Mouse (Mus musculus): ENCODE results near the gene Rab30.

The Rab30 gene

DNA sequence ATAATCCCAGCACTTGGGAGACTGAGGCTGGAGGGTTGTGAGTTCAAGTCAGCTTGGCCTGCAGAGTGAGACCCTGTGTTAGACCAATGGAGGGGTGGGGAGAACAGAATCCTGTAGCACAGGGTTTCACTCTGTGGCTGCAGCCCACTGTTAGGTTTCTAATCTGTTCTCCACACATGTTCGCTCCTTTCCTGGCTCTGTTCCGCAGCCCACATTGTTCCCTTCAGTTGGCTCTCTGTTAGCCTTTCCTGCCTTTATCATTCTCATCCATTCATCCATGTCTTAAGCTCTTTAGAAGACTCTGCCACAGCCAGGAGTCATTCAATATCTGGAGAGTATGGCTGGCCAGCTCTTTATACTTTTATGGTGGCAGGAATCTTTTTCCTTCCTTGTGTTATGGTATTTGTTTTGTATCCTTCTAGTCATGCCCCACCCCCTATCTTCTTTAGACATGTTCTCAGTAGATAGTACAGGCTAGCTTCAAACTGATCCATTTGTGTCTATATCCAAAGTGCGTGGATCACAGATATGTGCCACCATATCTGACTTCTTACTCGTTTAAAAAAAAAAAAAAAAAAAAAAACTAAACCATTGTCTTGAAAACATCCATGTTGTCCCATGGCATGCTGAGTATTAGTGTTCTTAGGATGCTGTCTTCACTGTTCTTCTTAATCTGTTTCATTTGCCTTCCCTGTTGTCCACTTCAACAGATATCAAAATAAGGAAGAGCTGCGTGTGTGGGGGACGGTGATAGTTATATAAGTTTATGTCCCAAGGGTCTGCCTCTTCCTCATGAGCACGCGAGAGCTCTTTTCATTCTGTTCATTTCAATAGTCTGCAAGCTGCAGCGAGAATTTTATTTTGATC, 142.7 kb downstream of the Rab30 start:
- no peak overlapping the region for H3K4me3 ChIP-seq (replicated peaks; ENCODE audit: low read length)
- no peaks in the 10 kb centered on the region for H3K9me3 ChIP-seq (ENCODE audit: low read length)
- H3K4me1 ChIP-seq (replicated peaks; ENCODE audit: low read depth, low read length): peaks cover 14% of the 10 kb centered on the region
- H3K27me3 ChIP-seq (ENCODE audit: insufficient read depth, low read length): no peaks in the 10 kb centered on the region
- peaks cover 33% of the 10 kb centered on the region for H3K36me3 ChIP-seq (ENCODE audit: insufficient read depth, low read length)
- TF ChIP-seq NANOG (IDR thresholded peaks at IDR 0.05; ENCODE audit: borderline replicate concordance, low read length): no peak
- TF ChIP-seq CTCF (conservative IDR thresholded peaks at IDR 0.05; ENCODE audit: low read length): no peak
- no peak for TF ChIP-seq POU5F1 (IDR thresholded peaks at IDR 0.05; ENCODE audit: borderline replicate concordance, low read length)

DNA sequence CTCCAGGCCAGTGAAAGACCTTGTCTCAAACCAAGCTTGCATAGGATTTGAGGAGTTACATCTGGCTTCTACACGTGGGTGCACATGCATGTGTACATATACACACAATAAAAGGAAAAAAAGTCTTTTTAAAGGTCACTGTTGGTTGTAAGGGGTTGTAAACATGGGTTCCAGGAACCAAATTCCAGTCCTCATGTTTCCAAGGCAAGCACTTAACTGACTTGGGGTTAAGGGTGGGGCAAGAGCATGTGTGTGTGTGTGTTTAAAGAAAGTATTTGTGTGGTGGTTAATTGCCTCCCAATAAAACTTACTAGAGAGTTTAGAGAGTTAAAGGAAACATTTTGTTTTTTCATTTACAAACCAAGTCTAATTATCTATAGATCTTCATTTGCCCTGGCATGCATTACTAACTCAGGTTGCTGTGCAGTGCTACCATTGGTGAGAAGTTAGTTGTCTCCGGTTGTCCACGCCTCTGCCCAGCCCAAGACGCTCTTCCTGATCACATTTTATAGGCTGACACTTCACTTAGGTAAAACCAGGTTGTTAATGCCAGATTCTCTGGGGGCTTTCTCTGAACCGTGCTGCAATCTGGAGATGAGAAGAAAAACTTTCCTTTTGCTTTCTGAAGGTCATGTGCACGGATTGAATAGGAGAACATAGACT, 143.7 kb downstream of the Rab30 start:
- peaks cover 33% of the 10 kb centered on the region; the same call in 1 of the 2 replicates for H3K36me3 ChIP-seq (ENCODE audit: insufficient read depth, low read length)
- H3K27me3 ChIP-seq (ENCODE audit: insufficient read depth, low read length): no peaks in the 10 kb centered on the region
- H3K4me1 ChIP-seq (replicated peaks; ENCODE audit: low read depth, low read length): peaks cover 14% of the 10 kb centered on the region
- no peak for TF ChIP-seq POU5F1 (IDR thresholded peaks at IDR 0.05; ENCODE audit: borderline replicate concordance, low read length)
- no peak for TF ChIP-seq NANOG (IDR thresholded peaks at IDR 0.05; ENCODE audit: borderline replicate concordance, low read length)
- TF ChIP-seq CTCF (conservative IDR thresholded peaks at IDR 0.05; ENCODE audit: low read length): no peak
- H3K9me3 ChIP-seq (ENCODE audit: low read length): no peaks in the 10 kb centered on the region
- no peak overlapping the region for H3K4me3 ChIP-seq (replicated peaks; ENCODE audit: low read length)

DNA sequence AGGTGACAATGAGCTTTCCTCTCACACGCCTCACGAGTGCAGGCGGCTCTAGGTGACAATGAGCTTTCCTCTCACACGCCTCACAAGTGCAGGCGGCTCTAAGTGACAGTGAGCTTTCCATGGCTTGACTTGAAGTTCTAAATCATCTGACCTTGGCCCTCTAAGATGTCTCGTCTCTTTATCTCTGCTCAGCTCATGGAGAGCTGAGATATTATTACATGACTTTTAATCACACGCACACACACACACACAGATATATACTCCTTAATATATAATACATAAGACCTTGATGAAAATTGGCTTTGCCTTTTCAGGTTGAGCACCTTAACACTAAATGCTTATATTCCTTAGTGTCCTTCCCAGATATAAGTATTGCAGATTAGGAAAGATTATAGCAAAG, 145.4 kb downstream of the Rab30 start:
- H3K4me3 ChIP-seq (replicated peaks; ENCODE audit: low read length): no peak overlapping the region
- no peaks in the 10 kb centered on the region for H3K9me3 ChIP-seq (ENCODE audit: low read length)
- TF ChIP-seq NANOG (IDR thresholded peaks at IDR 0.05; ENCODE audit: borderline replicate concordance, low read length) (no peak), CTCF (conservative IDR thresholded peaks at IDR 0.05; ENCODE audit: low read length) (no peak), POU5F1 (IDR thresholded peaks at IDR 0.05; ENCODE audit: borderline replicate concordance, low read length) (no peak)
- peaks cover 29% of the 10 kb centered on the region; the same call in 1 of the 2 replicates for H3K36me3 ChIP-seq (ENCODE audit: insufficient read depth, low read length)
- peaks cover 14% of the 10 kb centered on the region for H3K4me1 ChIP-seq (replicated peaks; ENCODE audit: low read depth, low read length)
- no peaks in the 10 kb centered on the region for H3K27me3 ChIP-seq (ENCODE audit: insufficient read depth, low read length)

DNA sequence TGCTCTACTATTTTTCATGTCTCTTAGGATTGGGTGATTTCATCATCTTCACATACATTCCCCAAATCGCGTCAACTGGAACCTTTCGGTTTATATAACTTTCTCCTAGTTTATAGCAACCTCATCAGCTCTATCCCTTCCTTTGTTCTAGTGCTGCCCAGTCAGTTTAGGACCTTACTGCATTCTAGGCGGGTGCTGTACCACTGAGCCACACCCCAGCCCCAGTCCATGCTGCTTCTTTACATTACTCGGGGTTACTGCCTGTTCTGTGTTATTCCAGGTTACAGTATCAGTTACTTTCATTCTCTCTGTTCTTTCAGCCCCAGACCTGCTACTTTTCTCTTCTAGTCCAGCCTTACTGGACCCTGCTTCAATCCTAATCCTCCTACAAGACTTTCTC, 145.8 kb downstream of the Rab30 start:
- Histone ChIP-seq H3K4me3 (replicated peaks; ENCODE audit: low read length) (no peak overlapping the region), H3K27me3 (ENCODE audit: insufficient read depth, low read length) (no peaks in the 10 kb centered on the region), H3K9me3 (ENCODE audit: low read length) (peaks cover 3% of the 10 kb centered on the region; the same call in 1 of the 2 replicates), H3K4me1 (replicated peaks; ENCODE audit: low read depth, low read length) (peaks cover 14% of the 10 kb centered on the region), H3K36me3 (ENCODE audit: insufficient read depth, low read length) (peaks cover 26% of the 10 kb centered on the region; the same call in 1 of the 2 replicates)
- no peak for TF ChIP-seq NANOG (IDR thresholded peaks at IDR 0.05; ENCODE audit: borderline replicate concordance, low read length)
- no peak for TF ChIP-seq POU5F1 (IDR thresholded peaks at IDR 0.05; ENCODE audit: borderline replicate concordance, low read length)
- no peak for TF ChIP-seq CTCF (conservative IDR thresholded peaks at IDR 0.05; ENCODE audit: low read length)

DNA sequence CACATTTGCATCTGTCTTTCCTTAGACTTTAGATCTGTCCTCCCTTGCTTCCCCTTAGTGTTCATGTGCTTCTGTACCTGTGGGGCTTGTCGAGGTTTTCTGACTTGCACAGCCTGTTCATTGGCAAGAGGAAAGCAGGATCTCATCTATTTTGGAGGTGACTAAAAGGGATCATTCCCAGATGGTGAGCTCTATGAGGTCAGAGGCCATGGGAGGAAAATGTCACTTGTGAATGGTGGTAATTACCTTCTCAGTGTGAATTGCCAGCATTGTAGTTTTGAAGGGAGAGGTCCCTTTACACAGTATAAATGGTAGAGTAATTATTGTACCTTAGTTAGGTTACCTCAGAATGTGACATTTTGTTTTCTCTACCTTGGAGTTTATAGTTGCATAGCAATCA, 148.8 kb downstream of the Rab30 start:
- Histone ChIP-seq H3K4me1 (replicated peaks; ENCODE audit: low read depth, low read length) (peaks cover 6% of the 10 kb centered on the region; the same call in 1 of the 2 replicates), H3K9me3 (ENCODE audit: low read length) (peaks cover 3% of the 10 kb centered on the region; the same call in 1 of the 2 replicates), H3K4me3 (replicated peaks; ENCODE audit: low read length) (no peak overlapping the region), H3K27me3 (ENCODE audit: insufficient read depth, low read length) (no peaks in the 10 kb centered on the region), H3K36me3 (ENCODE audit: insufficient read depth, low read length) (peaks cover 15% of the 10 kb centered on the region; the same call in 1 of the 2 replicates)
- TF ChIP-seq NANOG (IDR thresholded peaks at IDR 0.05; ENCODE audit: borderline replicate concordance, low read length) (no peak), CTCF (conservative IDR thresholded peaks at IDR 0.05; ENCODE audit: low read length) (no peak), POU5F1 (IDR thresholded peaks at IDR 0.05; ENCODE audit: borderline replicate concordance, low read length) (no peak)

DNA sequence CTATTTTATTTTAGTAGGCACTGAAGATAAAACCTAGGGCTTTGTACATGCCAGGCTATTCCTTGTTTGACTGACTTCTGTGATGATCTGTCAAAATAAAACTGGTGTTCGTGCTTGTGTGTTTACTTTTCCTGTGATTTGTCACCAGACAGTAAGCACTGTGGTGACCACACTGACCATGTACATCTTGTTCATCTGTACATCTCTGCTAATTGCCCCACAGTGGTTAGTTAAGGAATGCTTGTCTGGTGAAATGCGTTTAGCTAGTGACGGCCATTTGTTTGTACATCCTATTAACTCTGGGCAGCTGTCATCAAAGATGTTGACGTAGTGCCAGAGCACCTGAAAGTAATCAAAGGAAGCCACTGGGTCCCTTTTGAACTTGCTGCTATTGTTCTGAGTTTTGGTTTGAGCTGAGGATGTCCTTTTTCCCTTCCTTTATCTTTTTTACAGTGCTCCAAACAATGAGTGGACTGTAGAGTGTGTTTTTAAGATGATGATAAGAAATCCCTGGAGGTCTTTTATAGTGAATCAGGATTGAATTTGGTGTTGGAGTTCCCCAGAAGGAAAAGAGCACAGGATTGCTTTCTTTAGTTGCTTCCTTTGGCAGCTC, 149.3 kb downstream of the Rab30 start:
- Histone ChIP-seq H3K4me1 (replicated peaks; ENCODE audit: low read depth, low read length) (peaks cover 6% of the 10 kb centered on the region; the same call in 1 of the 2 replicates), H3K9me3 (ENCODE audit: low read length) (peaks cover 3% of the 10 kb centered on the region; the same call in 1 of the 2 replicates), H3K36me3 (ENCODE audit: insufficient read depth, low read length) (peaks cover 12% of the 10 kb centered on the region; the same call in 1 of the 2 replicates), H3K4me3 (replicated peaks; ENCODE audit: low read length) (no peak overlapping the region), H3K27me3 (ENCODE audit: insufficient read depth, low read length) (no peaks in the 10 kb centered on the region)
- no peak for TF ChIP-seq CTCF (conservative IDR thresholded peaks at IDR 0.05; ENCODE audit: low read length)
- TF ChIP-seq POU5F1 (IDR thresholded peaks at IDR 0.05; ENCODE audit: borderline replicate concordance, low read length): no peak
- TF ChIP-seq NANOG (IDR thresholded peaks at IDR 0.05; ENCODE audit: borderline replicate concordance, low read length): no peak

DNA sequence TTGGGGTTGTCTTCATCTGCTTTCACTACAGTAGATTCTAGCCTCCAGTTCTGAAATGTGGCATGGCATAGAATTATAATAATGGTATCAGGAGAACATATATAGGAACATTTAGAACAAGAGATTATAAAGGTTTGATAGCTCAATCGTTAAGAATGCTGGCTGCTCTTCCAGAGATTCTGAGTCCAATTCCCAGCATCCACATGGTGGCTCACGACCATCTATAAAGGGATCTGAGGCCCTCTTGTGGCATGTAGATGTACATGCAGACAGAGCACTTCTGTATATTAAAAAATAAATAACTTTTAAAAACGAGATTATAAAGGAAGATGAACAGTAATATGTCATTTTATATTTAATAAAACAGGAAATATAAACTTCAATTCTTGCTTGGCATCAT, 152.1 kb downstream of the Rab30 start:
- peaks cover 3% of the 10 kb centered on the region; the same call in 1 of the 2 replicates for H3K9me3 ChIP-seq (ENCODE audit: low read length)
- no peaks in the 10 kb centered on the region for H3K4me1 ChIP-seq (replicated peaks; ENCODE audit: low read depth, low read length)
- H3K27me3 ChIP-seq (ENCODE audit: insufficient read depth, low read length): no peaks in the 10 kb centered on the region
- H3K36me3 ChIP-seq (ENCODE audit: insufficient read depth, low read length): peaks cover 7% of the 10 kb centered on the region; the same call in 1 of the 2 replicates
- H3K4me3 ChIP-seq (replicated peaks; ENCODE audit: low read length): no peak overlapping the region
- TF ChIP-seq NANOG (IDR thresholded peaks at IDR 0.05; ENCODE audit: borderline replicate concordance, low read length) (no peak), CTCF (conservative IDR thresholded peaks at IDR 0.05; ENCODE audit: low read length) (peak; percentile 32), POU5F1 (IDR thresholded peaks at IDR 0.05; ENCODE audit: borderline replicate concordance, low read length) (no peak)

Measured in E14TG2a.4 (cell line).